Mouse (Mus musculus): ENCODE data around the gene Kcne3.

DNA sequence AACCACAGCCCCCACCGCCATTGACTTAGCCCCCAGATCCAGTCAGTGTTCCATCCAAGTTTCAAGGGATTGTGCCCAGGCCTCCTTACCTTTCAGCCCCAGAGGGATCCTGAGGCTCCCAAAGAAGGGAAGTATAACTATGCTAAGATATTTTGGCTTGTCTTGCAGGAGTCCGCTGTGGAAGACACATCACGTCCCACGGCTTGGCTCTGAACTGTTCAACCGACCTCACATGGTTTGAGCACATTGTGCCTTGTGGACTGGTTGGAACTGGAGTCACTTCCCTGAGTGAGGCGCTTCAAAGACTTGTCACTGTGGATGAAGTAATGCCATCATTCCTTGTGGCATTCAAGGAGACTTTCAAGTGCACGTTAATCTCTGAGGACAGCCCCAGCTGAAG, 16.3 kb upstream of the Kcne3 start:
- TF ChIP-seq CTCF (conservative IDR thresholded peaks at IDR 0.05; ENCODE audit: low read length) (no peak), NANOG (IDR thresholded peaks at IDR 0.05; ENCODE audit: borderline replicate concordance, low read length) (no peak), POU5F1 (IDR thresholded peaks at IDR 0.05; ENCODE audit: borderline replicate concordance, low read length) (no peak)

Data from E14TG2a.4 (cell line).